Mouse (Mus musculus) heart, embryonic 10.5 days (tissue): ENCODE data around the gene Snd1. TPM values are rescaled to one million over a fixed set of nuclear protein-coding genes. Genes with fewer than 3 reads are reported as not detected.

Source experiments
- DNase-seq: peaks from one replicate; pipeline ENCODE4 v3.0.0-alpha.2; 2017; ENCODE audit warnings: low spot score
- H3K27ac ChIP-seq: fragments of 300-500 bp; sonication (generic); 2 replicates; pipeline ENCODE4 v1.5.1; 2016; ENCODE audit warnings: mild to moderate bottlenecking
- H3K27me3 ChIP-seq: fragments of 300-500 bp; sonication (generic); 2 replicates; pipeline ENCODE4 v1.6.1; 2016; ENCODE audit warnings: mild to moderate bottlenecking; ENCODE audit not compliant: poor library complexity, insufficient read depth, severe bottlenecking
- H3K36me3 ChIP-seq: fragments of 300-500 bp; sonication (generic); 2 replicates; pipeline ENCODE4 v1.6.1; 2016; ENCODE audit warnings: mild to moderate bottlenecking, moderate library complexity
- H3K4me1 ChIP-seq: fragments of 300-500 bp; sonication (generic); 2 replicates; pipeline ENCODE4 v1.6.1; 2016; ENCODE audit warnings: mild to moderate bottlenecking
- H3K4me3 ChIP-seq: fragments of 300-500 bp; sonication (generic); 2 replicates; pipeline ENCODE4 v1.5.1; 2016; ENCODE audit warnings: mild to moderate bottlenecking, moderate library complexity
- H3K9me3 ChIP-seq: fragments of 300-500 bp; sonication (generic); 2 replicates; pipeline ENCODE4 v1.6.1; 2016; ENCODE audit warnings: mild to moderate bottlenecking, moderate library complexity
- WGBS: fragments of 180-500 bp; shearing (Covaris S2); methylation state at CpG from one replicate; pipeline ENCODE4 v1.1.7; 2016; 5-methylcytosine and 5-hydroxymethylcytosine counted together
- polyA plus RNA-seq: library from polyadenylated mRNA; unstranded; fragments of >200 nt; fragmentation: Nextera tagmentation; extraction: Ambion mirVana; gene quantifications from 2 replicates; pipeline ENCODE4 v1.2.1, GENCODE M21; 2016

Gene Snd1
- polyA plus RNA-seq, 1 experiment from 2014 or later = 120 TPM

DNA sequence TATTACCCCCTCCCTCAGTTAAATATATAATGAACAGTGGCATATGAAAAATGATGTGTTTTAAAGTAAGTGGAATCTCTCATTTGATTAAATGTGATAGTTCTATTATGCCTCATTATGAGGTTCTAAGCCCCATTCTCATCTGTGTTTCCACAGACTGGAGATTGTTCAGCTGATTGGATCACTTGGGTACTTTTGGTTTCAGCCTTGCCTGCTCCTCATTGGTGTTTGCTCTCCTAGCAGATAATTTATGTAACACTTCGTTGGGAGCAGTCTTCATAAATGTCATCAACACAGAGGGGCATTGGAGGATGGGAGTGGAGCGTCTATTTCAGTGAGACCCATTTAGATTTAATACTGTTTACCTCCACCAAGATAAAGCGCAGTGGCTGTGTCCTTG lies 118.8 kb downstream of the Snd1 start:
- WGBS = 83% methylated on average over 3 of the region's 3 CpGs
- Histone ChIP-seq H3K4me3 (no peak overlapping the region), H3K9me3 (no peaks in the 10 kb centered on the region), H3K27ac (no peak overlapping the region), H3K27me3 (no peaks in the 10 kb centered on the region), H3K4me1 (no peaks in the 10 kb centered on the region), H3K36me3 (peaks cover 6% of the 10 kb centered on the region; the same call in 1 of the 2 replicates)
- DNase-seq = no peak

DNA sequence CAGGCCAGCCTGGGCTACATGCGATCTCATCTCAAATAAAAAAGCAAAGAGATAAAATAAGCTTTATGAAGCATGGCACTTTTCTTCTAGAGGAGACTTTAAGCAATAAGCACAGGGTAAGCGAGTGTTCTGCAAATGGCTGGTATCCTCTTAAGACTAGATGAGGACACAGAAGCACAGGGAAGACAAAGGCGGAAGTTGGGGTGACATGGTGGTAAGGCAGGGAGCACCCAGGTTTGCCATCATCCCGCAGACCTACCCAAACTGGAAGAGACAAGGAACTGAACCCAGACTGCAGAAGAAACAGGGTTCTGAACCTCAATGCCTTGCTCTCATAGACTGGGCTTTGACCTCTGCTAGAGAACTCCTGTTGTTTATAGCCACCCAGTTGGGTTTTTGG lies 119.8 kb downstream of the Snd1 start:
- Histone ChIP-seq H3K4me1 (no peaks in the 10 kb centered on the region), H3K4me3 (no peak overlapping the region), H3K9me3 (no peaks in the 10 kb centered on the region), H3K27ac (no peak overlapping the region), H3K36me3 (peaks cover 6% of the 10 kb centered on the region; the same call in 1 of the 2 replicates), H3K27me3 (no peaks in the 10 kb centered on the region)
- WGBS = 92% methylated on average over 4 of the region's 4 CpGs
- DNase-seq = no peak

- no peaks in the 10 kb centered on the region for H3K27me3 ChIP-seq
- H3K36me3 ChIP-seq = peaks cover 5% of the 10 kb centered on the region; the same call in 1 of the 2 replicates
- H3K27ac ChIP-seq = no peak overlapping the region
- H3K9me3 ChIP-seq = no peaks in the 10 kb centered on the region
- WGBS = 74% methylated on average over 1 of the region's 1 CpGs
- DNase-seq = no peak
- H3K4me1 ChIP-seq = no peaks in the 10 kb centered on the region
- no peak overlapping the region for H3K4me3 ChIP-seq
Measured at GRCm38 (mm10) chr6:28595231-28595630, 120.3 kb downstream of the Snd1 start.

DNA sequence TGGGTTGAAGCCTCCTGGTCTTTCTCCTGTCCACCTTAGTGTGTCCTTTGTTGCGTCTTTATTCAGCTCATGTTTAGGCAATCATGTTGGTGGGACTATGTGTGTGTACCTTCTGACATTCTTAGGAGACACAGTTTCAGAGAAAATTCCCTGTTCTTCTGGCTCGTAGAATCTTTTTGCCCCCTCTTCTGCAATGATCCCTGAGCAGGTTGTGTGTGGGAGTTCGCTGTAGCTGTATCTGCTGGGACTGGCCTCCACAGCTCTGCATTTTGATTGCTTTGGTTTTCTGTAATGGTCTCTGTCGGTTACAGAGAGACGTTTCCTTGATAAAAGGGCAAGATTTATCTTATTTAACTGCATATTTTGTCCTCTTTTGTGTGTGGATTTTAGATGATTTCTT lies 122.3 kb downstream of the Snd1 start:
- H3K4me1 ChIP-seq = no peaks in the 10 kb centered on the region
- no peaks in the 10 kb centered on the region for H3K9me3 ChIP-seq
- no peak overlapping the region for H3K4me3 ChIP-seq
- no peaks in the 10 kb centered on the region for H3K27me3 ChIP-seq
- DNase-seq = no peak
- WGBS = 83% methylated on average over 5 of the region's 5 CpGs
- no peaks in the 10 kb centered on the region for H3K36me3 ChIP-seq
- H3K27ac ChIP-seq = no peak overlapping the region

- peaks cover 9% of the 10 kb centered on the region for H3K4me1 ChIP-seq
- H3K4me3 ChIP-seq = no peak overlapping the region
- H3K36me3 ChIP-seq = no peaks in the 10 kb centered on the region
- H3K27ac ChIP-seq = no peak overlapping the region
- no peak for DNase-seq
- H3K9me3 ChIP-seq = no peaks in the 10 kb centered on the region
- 70% methylated on average over 5 of the region's 5 CpGs for WGBS
- H3K27me3 ChIP-seq = no peaks in the 10 kb centered on the region
Measured at GRCm38 (mm10) chr6:28599120-28599519, 124.2 kb downstream of the Snd1 start.

DNA sequence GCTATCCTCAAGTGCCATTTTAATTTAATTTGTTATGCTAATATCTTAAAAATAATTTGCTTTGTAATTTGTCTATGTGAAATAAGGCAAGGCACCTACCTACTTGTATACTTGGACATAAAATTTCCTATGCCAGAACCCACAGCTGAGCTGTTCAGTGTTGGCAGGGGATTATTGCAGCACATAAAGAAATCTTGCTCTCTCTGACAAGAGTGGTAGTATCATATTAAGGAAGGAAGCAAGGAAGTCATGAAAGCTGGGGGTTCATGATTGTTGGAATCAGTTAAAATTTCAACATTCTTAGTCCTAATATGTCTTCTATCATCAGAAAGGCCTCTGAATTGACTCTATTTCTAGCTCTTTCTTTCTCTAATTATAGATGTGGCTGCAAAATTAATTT lies 125.5 kb downstream of the Snd1 start:
- no peak overlapping the region for H3K27ac ChIP-seq
- H3K36me3 ChIP-seq = no peaks in the 10 kb centered on the region
- H3K27me3 ChIP-seq = no peaks in the 10 kb centered on the region
- H3K9me3 ChIP-seq = no peaks in the 10 kb centered on the region
- no peak for DNase-seq
- peaks cover 12% of the 10 kb centered on the region for H3K4me1 ChIP-seq
- H3K4me3 ChIP-seq = no peak overlapping the region

DNA sequence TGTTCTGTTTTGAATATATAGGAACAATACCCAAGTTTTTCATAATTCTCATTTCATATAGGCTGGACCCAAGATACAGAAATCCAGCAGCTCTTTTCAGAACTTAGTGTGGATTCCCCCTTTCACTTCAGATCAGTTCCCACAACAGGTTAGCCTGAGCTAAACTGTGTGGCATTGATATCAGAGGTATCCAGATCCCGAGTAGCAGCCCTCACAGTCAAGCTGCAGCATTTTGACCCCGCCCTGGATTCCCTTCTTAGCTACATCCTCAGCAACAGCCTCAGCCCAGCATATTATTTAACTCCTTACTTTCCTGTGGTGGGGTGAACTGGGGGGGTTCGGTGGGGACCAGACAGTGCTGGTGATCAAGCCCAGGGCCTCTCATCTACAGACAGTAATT lies 128.5 kb downstream of the Snd1 start:
- WGBS = 43% methylated on average over 3 of the region's 3 CpGs
- no peak for DNase-seq
- Histone ChIP-seq H3K4me3 (no peak overlapping the region), H3K27me3 (no peaks in the 10 kb centered on the region), H3K9me3 (no peaks in the 10 kb centered on the region), H3K36me3 (no peaks in the 10 kb centered on the region), H3K27ac (peak overlapping the region; percentile 30; the same call in 1 of the 2 replicates), H3K4me1 (peaks cover 12% of the 10 kb centered on the region)

DNA sequence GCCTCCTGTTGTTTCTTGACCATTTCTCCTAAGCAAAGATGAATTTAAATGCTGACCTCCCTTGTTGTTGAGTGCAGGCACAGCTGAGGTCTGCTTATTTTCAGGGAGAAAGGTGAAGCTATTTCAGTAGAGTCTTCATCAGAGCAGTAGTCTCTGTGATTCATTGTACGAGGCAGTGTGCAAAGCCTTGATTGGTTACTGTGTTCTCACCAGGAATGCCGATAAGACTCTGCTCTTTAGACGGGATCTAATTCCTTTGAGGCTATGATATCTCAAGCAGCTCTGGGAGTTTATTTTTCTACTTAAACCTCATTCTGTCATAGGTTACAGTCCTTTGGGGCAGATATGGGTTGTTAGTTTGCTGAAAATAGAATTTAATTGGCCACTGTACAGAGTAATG lies 128.9 kb downstream of the Snd1 start:
- 22% methylated on average over 3 of the region's 3 CpGs for WGBS
- H3K4me1 ChIP-seq = peaks cover 12% of the 10 kb centered on the region
- H3K27me3 ChIP-seq = no peaks in the 10 kb centered on the region
- H3K27ac ChIP-seq = 0 out of 2 replicates have a peak overlapping the region, but pooled peaks have one; percentile 30
- DNase-seq = no peak
- no peaks in the 10 kb centered on the region for H3K36me3 ChIP-seq
- H3K4me3 ChIP-seq = no peak overlapping the region
- H3K9me3 ChIP-seq = no peaks in the 10 kb centered on the region

DNA sequence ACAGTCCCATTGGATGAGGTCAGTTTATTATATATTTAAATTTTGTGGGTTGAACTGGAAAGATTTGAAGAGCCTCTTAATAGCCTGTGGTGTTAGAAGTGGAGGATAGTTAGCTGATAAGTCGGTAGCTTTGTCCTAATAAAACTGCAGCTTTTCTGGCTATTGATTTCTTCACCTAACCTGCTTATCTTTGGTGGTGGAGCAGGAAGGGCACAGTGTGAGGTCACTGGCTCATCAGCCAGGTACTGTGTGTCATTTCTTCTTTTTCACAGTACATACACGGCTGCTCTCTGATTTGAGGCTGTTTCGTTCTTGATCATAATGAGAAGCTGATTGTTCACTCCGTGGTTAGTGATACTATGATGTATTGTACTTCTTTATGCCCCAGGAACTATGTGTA lies 134.4 kb downstream of the Snd1 start:
- Histone ChIP-seq H3K27ac (no peak overlapping the region), H3K27me3 (no peaks in the 10 kb centered on the region), H3K4me3 (no peak overlapping the region), H3K4me1 (peaks cover 1% of the 10 kb centered on the region; the same call in 1 of the 2 replicates), H3K9me3 (no peaks in the 10 kb centered on the region), H3K36me3 (no peaks in the 10 kb centered on the region)
- 72% methylated on average over 4 of the region's 4 CpGs for WGBS
- DNase-seq = no peak

DNA sequence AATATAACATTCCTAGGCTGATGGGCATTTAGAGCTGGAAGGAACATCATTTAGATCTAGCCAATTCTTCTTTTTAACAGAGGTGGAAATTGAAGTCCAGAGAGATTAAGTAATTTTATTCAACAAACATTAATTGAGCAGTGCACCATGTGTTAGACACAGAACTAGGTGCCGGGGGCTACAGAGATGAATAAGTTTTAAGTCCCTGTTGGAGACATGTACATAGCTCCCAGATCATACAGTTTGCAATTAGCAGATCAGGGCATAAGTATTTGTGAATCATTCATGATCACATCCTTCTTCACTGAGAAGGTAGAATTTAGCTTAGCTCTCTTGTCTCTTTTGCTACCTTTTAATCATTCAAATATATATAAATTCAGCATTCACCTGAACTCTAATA lies 135.2 kb downstream of the Snd1 start:
- no peaks in the 10 kb centered on the region for H3K4me1 ChIP-seq
- H3K4me3 ChIP-seq = no peak overlapping the region
- H3K9me3 ChIP-seq = no peaks in the 10 kb centered on the region
- DNase-seq = no peak
- 97% methylated on average over 1 of the region's 1 CpGs for WGBS
- H3K27ac ChIP-seq = no peak overlapping the region
- no peaks in the 10 kb centered on the region for H3K36me3 ChIP-seq
- H3K27me3 ChIP-seq = no peaks in the 10 kb centered on the region

DNA sequence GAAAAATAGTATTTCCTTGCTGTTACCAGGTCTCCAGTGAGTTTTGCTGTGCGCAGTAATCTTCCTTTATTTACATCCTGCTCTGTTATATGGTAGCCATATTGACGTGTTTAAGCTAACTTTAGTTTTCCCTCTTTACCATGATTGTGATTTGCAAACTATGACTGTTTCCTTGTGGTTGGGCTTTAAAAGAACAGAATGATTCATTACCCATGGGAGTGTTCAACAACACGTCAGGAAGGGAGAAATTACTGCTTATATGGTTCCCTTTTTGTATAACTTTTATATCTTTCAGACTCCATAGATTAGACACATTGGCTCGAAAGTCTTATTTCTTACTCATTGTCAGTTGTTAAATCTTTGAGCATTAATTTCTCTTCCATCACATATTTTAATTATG lies 138.5 kb downstream of the Snd1 start:
- H3K36me3 ChIP-seq = no peaks in the 10 kb centered on the region

DNA sequence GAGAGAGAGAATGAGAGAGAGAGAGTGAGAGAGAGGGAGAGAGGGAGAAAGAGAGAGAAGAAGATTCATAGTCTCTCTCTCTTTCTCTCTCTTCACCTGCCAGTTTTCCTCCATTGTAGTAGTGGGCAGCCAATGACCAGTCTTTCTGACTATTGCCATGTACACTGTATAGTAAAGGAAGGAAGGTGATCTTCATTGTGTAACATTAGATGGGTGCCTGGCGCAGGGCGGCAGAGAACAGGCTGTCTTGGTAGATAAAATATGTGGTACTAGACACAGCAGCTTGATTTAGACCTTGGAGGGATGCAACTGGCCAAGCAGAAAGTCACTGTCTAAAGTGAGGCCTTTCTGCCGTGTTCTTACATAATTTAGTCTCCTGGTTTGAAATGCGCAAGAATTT lies 139.9 kb downstream of the Snd1 start:
- DNase-seq = no peak
- WGBS = 93% methylated on average over 4 of the region's 4 CpGs
- Histone ChIP-seq H3K36me3 (no peaks in the 10 kb centered on the region), H3K27me3 (no peaks in the 10 kb centered on the region), H3K4me1 (peaks cover 20% of the 10 kb centered on the region), H3K27ac (no peak overlapping the region), H3K9me3 (no peaks in the 10 kb centered on the region), H3K4me3 (no peak overlapping the region)

More for the DNA sequence above, 138.5 kb downstream of the Snd1 start:
- 89% methylated on average over 4 of the region's 4 CpGs for WGBS
- Histone ChIP-seq H3K4me3 (no peak overlapping the region), H3K27ac (no peak overlapping the region), H3K4me1 (peaks cover 9% of the 10 kb centered on the region), H3K9me3 (no peaks in the 10 kb centered on the region), H3K27me3 (no peaks in the 10 kb centered on the region)
- no peak for DNase-seq

DNA sequence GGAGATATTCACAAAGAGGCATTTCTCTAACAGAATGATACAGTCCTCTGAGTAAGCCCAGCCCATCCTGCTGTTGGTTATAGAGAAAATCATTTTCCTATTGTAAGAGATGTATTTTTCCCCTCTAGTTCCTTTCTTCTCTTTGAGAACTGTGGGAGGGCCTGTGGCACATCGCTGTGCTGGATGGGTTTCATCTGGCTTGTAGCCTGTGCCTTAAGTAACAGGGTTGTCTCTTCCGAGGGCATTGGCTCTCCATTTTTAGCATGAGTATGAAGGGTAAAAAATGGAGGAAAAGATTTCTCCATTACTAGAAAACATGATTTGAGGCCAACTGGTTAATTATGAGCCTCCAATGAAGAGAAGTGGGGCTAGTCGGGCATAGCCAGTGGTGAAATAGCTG lies 140.5 kb downstream of the Snd1 start:
- Histone ChIP-seq H3K4me1 (peaks cover 23% of the 10 kb centered on the region), H3K9me3 (no peaks in the 10 kb centered on the region), H3K27ac (no peak overlapping the region), H3K36me3 (no peaks in the 10 kb centered on the region), H3K27me3 (no peaks in the 10 kb centered on the region), H3K4me3 (no peak overlapping the region)
- 91% methylated on average over 3 of the region's 3 CpGs for WGBS
- DNase-seq = no peak

DNA sequence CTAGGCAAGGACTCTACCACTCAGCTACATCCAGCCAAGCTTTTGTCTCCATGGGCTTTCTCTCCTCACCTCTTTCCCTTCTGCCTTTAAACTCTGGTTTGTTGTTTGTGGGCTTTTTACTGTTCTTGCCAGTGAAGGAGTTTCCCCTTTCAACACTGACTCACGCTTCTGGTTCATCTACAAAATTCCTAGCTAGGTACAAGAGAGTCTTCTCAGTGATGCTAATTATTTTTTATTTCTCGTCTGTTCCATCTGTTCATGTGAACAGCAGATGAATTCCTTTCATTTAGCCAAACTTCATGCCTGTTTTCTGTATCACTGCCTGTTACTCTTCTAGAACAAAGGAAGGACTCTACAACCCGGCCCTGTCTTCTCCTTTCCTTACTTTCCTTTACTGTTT lies 141.0 kb downstream of the Snd1 start:
- no peaks in the 10 kb centered on the region for H3K27me3 ChIP-seq
- H3K9me3 ChIP-seq = no peaks in the 10 kb centered on the region
- peaks cover 25% of the 10 kb centered on the region for H3K4me1 ChIP-seq
- DNase-seq = no peak
- H3K4me3 ChIP-seq = no peak overlapping the region
- WGBS = 76% methylated on average over 3 of the region's 3 CpGs
- H3K36me3 ChIP-seq = no peaks in the 10 kb centered on the region
- no peak overlapping the region for H3K27ac ChIP-seq
